Mouse (Mus musculus): ENCODE data around the gene Prok2. TPM values are rescaled to one million over a fixed set of nuclear protein-coding genes. Genes with fewer than 3 reads are reported as not detected.

Gene Prok2
- total RNA-seq, 2 experiments from 2014 or later: not detected

- DNase-seq: no peak
- Histone ChIP-seq H3K27ac (no peak overlapping the region), H3K4me3 (peak overlapping the region; percentile 59)
- no peak for TF ChIP-seq CTCF (IDR thresholded peaks at IDR 0.05)
- intact Hi-C loops (cut with DNase I): no loop called here
These were observed 548 bp upstream of the Prok2 start for GRCm38 (mm10) chr6:99726576-99727303.

GRCm38 (mm10) chr6:99722390-99722789 lies 3.8 kb downstream of the Prok2 start:
- H3K4me3 ChIP-seq: no peak overlapping the region
- H3K27ac ChIP-seq: no peak overlapping the region
- DNase-seq: no peak
- no peak for TF ChIP-seq CTCF (IDR thresholded peaks at IDR 0.05)
- intact Hi-C loops (cut with DNase I): no loop called here

- TF ChIP-seq CTCF (IDR thresholded peaks at IDR 0.05): no peak
- intact Hi-C loops (cut with DNase I): no loop called here
- no peak overlapping the region for H3K4me3 ChIP-seq
- no peak overlapping the region for H3K27ac ChIP-seq
- DNase-seq: no peak
These were observed 5.2 kb downstream of the Prok2 start for GRCm38 (mm10) chr6:99721032-99721431.

- intact Hi-C loops (cut with DNase I): no loop called here
- Histone ChIP-seq H3K4me3 (no peak overlapping the region), H3K27ac (no peak overlapping the region)
- TF ChIP-seq CTCF (IDR thresholded peaks at IDR 0.05): no peak
- DNase-seq: no peak
These were observed 10.3 kb downstream of the Prok2 start for GRCm38 (mm10) chr6:99715913-99716312.

- TF ChIP-seq CTCF (IDR thresholded peaks at IDR 0.05): no peak
- no peak overlapping the region for H3K27ac ChIP-seq
- intact Hi-C loops (cut with DNase I): no loop called here
- no peak for DNase-seq
- H3K4me3 ChIP-seq: no peak overlapping the region
These were observed 11.0 kb downstream of the Prok2 start for GRCm38 (mm10) chr6:99715191-99715590.

GRCm38 (mm10) chr6:99713256-99713655 lies 12.9 kb downstream of the Prok2 start:
- Histone ChIP-seq H3K4me3 (no peak overlapping the region), H3K27ac (no peak overlapping the region)
- intact Hi-C loops (cut with DNase I): no loop called here
- no peak for DNase-seq
- TF ChIP-seq CTCF (IDR thresholded peaks at IDR 0.05): no peak

- Histone ChIP-seq H3K27ac (no peak overlapping the region), H3K4me3 (no peak overlapping the region)
- TF ChIP-seq CTCF (IDR thresholded peaks at IDR 0.05): no peak
- no peak for DNase-seq
- intact Hi-C loops (cut with DNase I): no loop called here
These were observed 14.6 kb downstream of the Prok2 start for GRCm38 (mm10) chr6:99711576-99712101.

- intact Hi-C loops (cut with DNase I): no loop called here
- no peak for TF ChIP-seq CTCF (IDR thresholded peaks at IDR 0.05)
- no peak overlapping the region for H3K4me3 ChIP-seq
- DNase-seq: no peak
- H3K27ac ChIP-seq: no peak overlapping the region
These were observed 25.7 kb downstream of the Prok2 start for GRCm38 (mm10) chr6:99700484-99700883.

- no peak for DNase-seq
- Histone ChIP-seq H3K4me3 (peak overlapping the region; percentile 83), H3K27ac (no peak overlapping the region)
- no peak for TF ChIP-seq CTCF (IDR thresholded peaks at IDR 0.05)
- intact Hi-C loops (cut with DNase I): no loop called here
These were observed 33.0 kb downstream of the Prok2 start for GRCm38 (mm10) chr6:99692916-99693841.

- H3K27ac ChIP-seq: 0 out of 2 replicates have a peak within 1 kb of the TSS, but pooled peaks have one; percentile 28
- H3K4me3 ChIP-seq: peak within 1 kb of the TSS; percentile 83
- DNase-seq: peak; percentile 44
- intact Hi-C loops (cut with DNase I): no loop called here
- no peak for TF ChIP-seq CTCF (IDR thresholded peaks at IDR 0.05)
These were observed 33.8 kb downstream of the Prok2 start, which contains the start of gene Gpr27 for GRCm38 (mm10) chr6:99692206-99692915. Gene Gpr27 (plus strand): TSS chr6:99692679.

GRCm38 (mm10) chr6:99691666-99692205 lies 34.5 kb downstream of the Prok2 start:
- no peak overlapping the region for H3K27ac ChIP-seq
- TF ChIP-seq CTCF (IDR thresholded peaks at IDR 0.05): no peak
- DNase-seq: no peak
- intact Hi-C loops (cut with DNase I): no loop called here
- peak overlapping the region; percentile 83 for H3K4me3 ChIP-seq

GRCm38 (mm10) chr6:99688513-99688912 lies 37.7 kb downstream of the Prok2 start:
- no peak for DNase-seq
- intact Hi-C loops (cut with DNase I): no loop called here
- Histone ChIP-seq H3K4me3 (no peak overlapping the region), H3K27ac (no peak overlapping the region)
- no peak for TF ChIP-seq CTCF (IDR thresholded peaks at IDR 0.05)
